Mouse (Mus musculus): ENCODE data around the gene Pawr.
A peak's percentile ranks its signal among the peaks of the same experiment; 100 is the strongest.

Gene Pawr

DNA sequence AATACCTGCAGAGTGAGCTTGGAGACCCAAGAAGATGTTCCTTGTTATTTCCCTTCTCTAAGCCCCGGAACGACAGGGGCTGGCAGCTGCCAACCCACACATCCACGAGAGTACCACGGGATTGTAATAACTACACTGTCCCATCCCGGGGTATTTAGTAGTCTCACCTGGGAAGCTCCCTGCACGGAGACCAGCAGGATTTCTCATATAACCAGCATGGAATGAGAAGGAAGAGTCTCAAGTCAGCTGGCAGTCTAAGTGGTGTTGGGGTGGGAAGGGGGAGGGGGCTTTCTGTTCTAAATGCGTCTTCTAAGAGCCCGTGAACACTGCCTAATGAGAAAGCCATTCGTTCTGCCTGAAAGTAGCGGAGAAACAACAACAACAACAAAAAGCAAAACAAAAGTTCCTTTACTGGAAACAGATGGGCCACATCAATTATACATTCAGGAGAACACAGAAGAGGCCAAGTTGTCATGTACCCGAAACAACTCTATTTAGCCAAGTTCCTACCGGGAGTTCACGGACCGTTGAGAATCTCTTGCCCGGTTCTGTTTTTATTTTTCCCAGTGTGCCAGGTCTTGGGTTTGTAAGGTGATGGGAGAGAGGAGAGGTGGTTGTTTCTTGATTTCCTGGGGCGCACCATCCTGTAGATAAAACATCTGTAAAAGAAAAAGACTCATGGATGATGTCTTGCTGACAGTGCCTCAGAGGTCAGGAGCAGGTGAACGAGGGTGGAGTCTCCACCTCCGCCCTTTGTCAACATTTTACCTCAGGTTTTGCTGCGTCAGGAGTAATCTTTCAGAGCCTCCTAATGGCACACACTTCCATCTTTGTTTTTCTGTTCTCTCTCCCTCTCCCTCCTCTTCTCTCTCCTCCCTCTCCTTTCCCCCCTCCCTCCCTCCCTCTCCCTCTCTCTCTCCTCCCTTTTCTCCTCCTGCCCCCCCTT lies 112.3 kb downstream of the Pawr start:
- DNase-seq (ENCODE audit: low spot score), result no peak

GRCm38 (mm10) chr10:108445123-108445522 lies 113.2 kb downstream of the Pawr start:
- no peak for DNase-seq (ENCODE audit: low spot score)

DNA sequence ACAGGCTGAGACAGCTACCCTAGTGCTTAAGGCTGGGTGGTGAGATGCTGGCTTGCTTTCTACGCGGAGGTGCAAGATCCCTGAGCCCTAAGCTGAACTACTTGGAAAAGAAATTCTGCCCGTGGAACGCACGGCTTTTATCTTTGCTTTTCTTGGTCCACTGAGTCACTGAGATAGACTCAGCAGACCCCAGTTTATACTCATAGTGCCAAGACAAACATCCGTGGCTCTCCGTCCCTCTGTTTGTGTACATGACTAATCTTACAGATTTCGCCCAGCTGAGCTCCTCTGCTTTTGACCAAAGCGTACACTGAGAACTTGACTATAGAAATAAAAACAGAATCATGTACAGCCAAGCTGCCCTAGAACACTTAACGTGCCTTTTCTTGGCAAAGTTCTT lies 113.7 kb downstream of the Pawr start:
- no peak for DNase-seq (ENCODE audit: low spot score)

GRCm38 (mm10) chr10:108446041-108446931 lies 114.4 kb downstream of the Pawr start:
- DNase-seq (ENCODE audit: low spot score), result peak; percentile 92

DNA sequence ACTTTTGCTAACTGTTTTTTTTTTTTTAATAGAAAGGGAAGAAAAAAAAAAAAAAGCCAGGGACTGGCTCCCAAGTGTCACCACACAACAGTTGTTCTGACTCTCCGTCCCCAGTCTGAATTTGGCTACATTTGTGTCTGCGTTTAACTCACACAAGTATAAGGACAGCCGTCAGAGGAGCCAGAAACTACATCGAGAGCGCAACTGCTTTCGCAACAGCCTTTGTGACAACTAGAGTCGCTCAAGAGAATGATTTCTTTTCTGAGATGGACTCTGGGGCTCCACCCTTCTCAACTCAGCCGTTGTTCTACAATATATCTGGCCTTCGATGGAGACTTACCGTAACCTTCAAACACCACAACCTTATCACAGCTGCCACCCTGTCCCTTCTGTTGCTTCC lies 115.3 kb downstream of the Pawr start:
- no peak for DNase-seq (ENCODE audit: low spot score)

- DNase-seq (ENCODE audit: low spot score), result no peak
Observed at GRCm38 (mm10) chr10:108448421-108448820, 116.5 kb downstream of the Pawr start.

DNA sequence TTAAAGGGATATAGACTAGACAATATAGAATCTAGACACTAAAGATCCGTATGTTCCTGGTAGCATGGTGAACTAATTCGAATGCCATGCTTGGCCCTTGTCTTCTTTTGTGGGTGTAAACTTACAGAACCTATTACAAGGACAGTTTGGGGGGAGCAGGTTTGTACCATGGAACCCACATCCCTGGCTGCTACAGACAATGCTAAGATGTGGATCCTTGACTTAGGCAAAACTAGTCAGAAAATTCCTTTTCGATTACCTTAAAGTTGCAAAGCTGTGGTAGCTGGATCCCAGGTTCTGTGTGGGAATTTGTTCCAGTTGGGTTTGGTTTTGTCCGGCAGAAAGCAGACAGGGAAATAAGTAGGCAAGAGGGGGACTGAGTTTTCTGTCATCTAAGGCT lies 118.5 kb downstream of the Pawr start:
- no peak for DNase-seq (ENCODE audit: low spot score)

- no peak for DNase-seq (ENCODE audit: low spot score)
Observed at GRCm38 (mm10) chr10:108451516-108451915, 119.6 kb downstream of the Pawr start.

GRCm38 (mm10) chr10:108452421-108452820 lies 120.5 kb downstream of the Pawr start:
- DNase-seq (ENCODE audit: low spot score), result no peak

DNA sequence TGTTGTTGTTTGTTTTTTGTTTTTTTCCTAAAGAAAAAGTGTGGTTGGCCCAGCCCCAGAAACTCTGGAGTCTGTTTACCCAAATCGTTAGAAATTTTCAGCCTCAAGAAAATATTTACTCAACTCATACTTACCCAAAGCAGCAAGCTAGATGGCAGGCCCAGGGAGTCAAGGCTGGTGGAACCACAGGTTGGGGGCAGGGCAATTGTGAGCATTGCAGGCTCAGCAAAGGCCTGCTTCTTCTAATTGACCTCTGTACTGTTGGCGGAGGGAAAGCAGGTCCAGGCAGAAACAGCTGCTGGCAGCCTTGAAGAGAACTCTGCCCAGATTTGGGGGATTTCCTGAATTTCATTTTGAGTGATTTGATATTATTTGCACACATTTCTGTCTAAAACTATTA lies 121.6 kb downstream of the Pawr start:
- DNase-seq (ENCODE audit: low spot score), result no peak

DNA sequence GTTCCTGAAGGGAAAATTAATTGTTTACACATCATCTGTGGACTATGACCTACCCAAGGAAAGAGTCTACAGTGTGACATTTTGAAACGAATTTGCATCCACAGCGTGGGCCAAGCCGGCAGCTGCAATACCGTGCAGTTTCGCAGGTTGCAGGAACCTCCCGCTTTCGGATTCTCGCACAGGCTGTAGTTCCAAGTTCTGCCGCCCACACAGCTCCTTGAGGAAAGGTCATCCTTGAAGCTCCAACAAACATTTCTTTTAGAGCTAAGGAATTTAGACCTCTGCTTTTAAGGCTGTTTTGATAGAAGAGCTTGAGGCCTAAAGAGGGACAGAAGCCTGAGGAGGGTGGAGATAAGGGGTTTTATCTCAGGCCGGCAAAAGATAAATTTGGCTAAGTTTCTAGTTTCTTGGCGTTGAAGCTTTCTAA lies 122.8 kb downstream of the Pawr start:
- DNase-seq (ENCODE audit: low spot score), result no peak

DNA sequence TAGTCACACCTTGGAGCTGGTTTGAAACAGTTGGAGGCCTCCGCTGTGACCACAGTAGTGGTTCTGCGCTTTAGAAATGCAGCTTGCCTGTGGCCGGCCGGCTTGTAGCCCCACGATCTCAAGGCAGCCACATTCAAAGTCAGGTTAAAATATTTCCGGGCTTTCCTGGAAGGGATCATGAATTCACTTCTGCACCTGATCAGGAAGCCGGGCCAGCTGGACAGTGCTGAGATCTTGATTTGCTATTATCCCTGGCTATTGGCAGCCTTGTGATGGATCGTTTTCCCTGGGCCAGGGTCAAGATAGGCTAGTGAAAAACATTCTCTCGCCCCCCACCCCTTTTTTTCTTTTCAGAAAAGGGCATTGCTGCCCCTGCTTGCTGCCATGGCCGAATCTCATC lies 123.3 kb downstream of the Pawr start:
- DNase-seq (ENCODE audit: low spot score), result no peak

DNA sequence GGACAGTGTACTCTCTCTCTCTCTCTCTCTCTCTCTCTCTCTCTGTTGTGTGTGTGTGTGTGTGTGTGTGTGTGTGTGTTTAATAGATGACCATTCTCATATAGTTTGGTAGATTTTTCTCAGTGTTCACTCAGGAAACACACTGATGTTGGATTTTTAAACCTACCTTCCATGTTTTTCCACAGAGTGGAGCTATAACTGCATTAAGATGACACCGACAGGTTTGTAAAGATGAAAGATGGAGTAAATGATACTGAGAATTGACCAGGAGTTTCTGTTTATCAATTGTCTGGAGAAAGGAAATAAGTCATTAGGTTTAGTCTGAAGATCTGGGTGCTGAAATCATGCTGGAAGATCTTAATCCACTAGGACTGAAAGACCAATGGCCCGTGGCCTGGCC lies 124.0 kb downstream of the Pawr start:
- no peak for DNase-seq (ENCODE audit: low spot score)

DNA sequence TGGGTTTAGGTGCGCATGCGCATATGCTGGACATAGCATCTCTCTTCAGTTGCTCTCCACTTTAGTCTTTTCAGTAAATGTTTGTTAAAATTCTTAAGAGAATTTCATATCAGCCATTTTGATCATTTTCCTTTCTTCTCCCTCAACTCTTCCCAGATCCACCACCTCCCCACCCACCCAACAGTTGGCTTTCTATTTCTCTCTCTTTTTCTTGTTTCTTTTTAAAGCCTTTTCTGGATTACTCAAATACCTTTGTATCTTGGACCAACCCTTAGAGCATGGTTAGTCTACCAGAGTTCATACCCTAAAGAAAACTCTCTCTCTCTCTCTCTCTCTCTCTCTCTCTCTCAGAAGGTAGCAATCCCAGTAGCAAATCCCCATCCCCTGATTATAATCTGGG lies 125.1 kb downstream of the Pawr start:
- DNase-seq (ENCODE audit: low spot score), result no peak

- no peak for DNase-seq (ENCODE audit: low spot score)
Observed at GRCm38 (mm10) chr10:108461862-108462261, 129.9 kb downstream of the Pawr start.

Data from retina, embryonic 14.5 days (tissue).